Mouse (Mus musculus) ovary, adult 18-20 months (tissue): Measurements from ENCODE around the gene Fscn2.
A peak's percentile ranks its signal among the peaks of the same experiment; 100 is the strongest.

ENCODE experiments used
- DNase-seq: peaks from one replicate; pipeline ENCODE4 v3.0.0; 2022; ENCODE audit warnings: low spot score, mixed read lengths

Fscn2 gene

GRCm38 (mm10) chr11:120359391-120359790 is 1.9 kb upstream of the Fscn2 start:
- DNase-seq: no peak

GRCm38 (mm10) chr11:120360062-120360461 is 1.3 kb upstream of the Fscn2 start:
- DNase-seq: no peak

GRCm38 (mm10) chr11:120360755-120361154 is 579 bp upstream of the Fscn2 start:
- DNase-seq: no peak

- no peak for DNase-seq
Measured at GRCm38 (mm10) chr11:120362891-120363290, 1.6 kb downstream of the Fscn2 start.

GRCm38 (mm10) chr11:120366443-120367027 is 5.2 kb downstream of the Fscn2 start:
- DNase-seq: no peak

- no peak for DNase-seq
Measured at GRCm38 (mm10) chr11:120369656-120370055, 8.3 kb downstream of the Fscn2 start.

- no peak for DNase-seq
Measured at GRCm38 (mm10) chr11:120373025-120373424, 11.7 kb downstream of the Fscn2 start.

- DNase-seq: no peak
Measured at GRCm38 (mm10) chr11:120373820-120374586, 12.7 kb downstream of the Fscn2 start.

- DNase-seq: no peak
Measured at GRCm38 (mm10) chr11:120375324-120375723, 14.0 kb downstream of the Fscn2 start.

- DNase-seq: no peak
Measured at GRCm38 (mm10) chr11:120376302-120377160, 15.2 kb downstream of the Fscn2 start.

- no peak for DNase-seq
Measured at GRCm38 (mm10) chr11:120377337-120377736, 16.0 kb downstream of the Fscn2 start.

- DNase-seq: no peak
Measured at GRCm38 (mm10) chr11:120378031-120378610, 16.8 kb downstream of the Fscn2 start.

- peak; percentile 86 for DNase-seq
Measured at GRCm38 (mm10) chr11:120378611-120379540, 17.5 kb downstream of the Fscn2 start, which contains the start of gene Faap100. Gene Faap100, minus strand, starts transcription at chr11:120378764.

- no peak for DNase-seq
Measured at GRCm38 (mm10) chr11:120380271-120380670, 18.9 kb downstream of the Fscn2 start.

GRCm38 (mm10) chr11:120381157-120381556 is 19.8 kb downstream of the Fscn2 start:
- DNase-seq: no peak

GRCm38 (mm10) chr11:120382509-120382908 is 21.2 kb downstream of the Fscn2 start:
- no peak for DNase-seq

- DNase-seq: no peak
Measured at GRCm38 (mm10) chr11:120386632-120387031, 25.3 kb downstream of the Fscn2 start.

GRCm38 (mm10) chr11:120387157-120387556 is 25.8 kb downstream of the Fscn2 start:
- DNase-seq: peak; percentile 43

- DNase-seq: no peak
Measured at GRCm38 (mm10) chr11:120388580-120388979, 27.2 kb downstream of the Fscn2 start.

GRCm38 (mm10) chr11:120395661-120396060 is 34.3 kb downstream of the Fscn2 start:
- no peak for DNase-seq

GRCm38 (mm10) chr11:120397602-120398001 is 36.3 kb downstream of the Fscn2 start:
- no peak for DNase-seq
